Mouse (Mus musculus) G1E-ER4 (cell line): ENCODE results near the gene Fgfr4. TPM values are rescaled to one million over a fixed set of nuclear protein-coding genes. Genes with fewer than 3 reads are reported as not detected.

Experiments
- GATA1 ChIP-seq: IDR thresholded peaks from one replicate; pipeline ENCODE4 v1.8.0; 2012; ENCODE audit warnings: low read length, inconsistent platforms
- polyA plus RNA-seq: library from polyadenylated mRNA; stranded (reverse); fragments of >175 nt; gene quantifications from 2 replicates; pipeline ENCODE4 v1.2.3, GENCODE M21; 2012

The Fgfr4 gene
- polyA plus RNA-seq, 1 experiment: not detected

GRCm38 (mm10) chr13:55166806-55167725, 14.6 kb downstream of the Fgfr4 start:
- TF ChIP-seq GATA1: no peak

GRCm38 (mm10) chr13:55167798-55168197, 15.4 kb downstream of the Fgfr4 start:
- TF ChIP-seq GATA1: no peak

GRCm38 (mm10) chr13:55168255-55168654, 15.8 kb downstream of the Fgfr4 start:
- no peak for TF ChIP-seq GATA1

- TF ChIP-seq GATA1: no peak
Measured at GRCm38 (mm10) chr13:55168958-55169369, 16.5 kb downstream of the Fgfr4 start.

- TF ChIP-seq GATA1: no peak
Measured at GRCm38 (mm10) chr13:55171517-55172335, 19.3 kb downstream of the Fgfr4 start.

GRCm38 (mm10) chr13:55172336-55172770, 19.9 kb downstream of the Fgfr4 start:
- TF ChIP-seq GATA1: no peak

GRCm38 (mm10) chr13:55174347-55174746, 21.9 kb downstream of the Fgfr4 start:
- TF ChIP-seq GATA1: no peak

- no peak for TF ChIP-seq GATA1
Measured at GRCm38 (mm10) chr13:55176265-55176664, 23.8 kb downstream of the Fgfr4 start.

GRCm38 (mm10) chr13:55177903-55178496, 25.6 kb downstream of the Fgfr4 start:
- no peak for TF ChIP-seq GATA1

- TF ChIP-seq GATA1: no peak
Measured at GRCm38 (mm10) chr13:55178556-55178955, 26.1 kb downstream of the Fgfr4 start.

GRCm38 (mm10) chr13:55179591-55179990, 27.2 kb downstream of the Fgfr4 start:
- no peak for TF ChIP-seq GATA1

GRCm38 (mm10) chr13:55181786-55182172, 29.3 kb downstream of the Fgfr4 start:
- TF ChIP-seq GATA1: no peak

- no peak for TF ChIP-seq GATA1
Measured at GRCm38 (mm10) chr13:55182173-55182894, 29.9 kb downstream of the Fgfr4 start.

- no peak for TF ChIP-seq GATA1
Measured at GRCm38 (mm10) chr13:55183382-55183781, 30.9 kb downstream of the Fgfr4 start.

GRCm38 (mm10) chr13:55189531-55190107, 37.2 kb downstream of the Fgfr4 start:
- TF ChIP-seq GATA1: no peak
